Comparison of ENCODE assay signal across 8 mouse cellular contexts in genomic region chr2:44952830-44953422, GRCm38 (mm10). TPM values are rescaled to one million over a fixed set of nuclear protein-coding genes. Genes with fewer than 3 reads are reported as not detected.
DNase-seq lines count a peak whose midpoint lies in the region; ATAC-seq and TF ChIP-seq lines count a peak whose summit lies in the region.

No protein-coding gene starts in this region.

- H3K9me3 ChIP-seq in forebrain, embryonic 10.5 days, result no peaks in the 10 kb centered on the region
- H3K9me3 ChIP-seq in forebrain, embryonic 11.5 days (ENCODE audit: control insufficient read depth, low read length), result no peaks in the 10 kb centered on the region
- no peaks in the 10 kb centered on the region for H3K9me3 ChIP-seq in heart, postnatal 0 days (replicated peaks; ENCODE audit: control insufficient read depth, low read length)
- H3K9me3 ChIP-seq in liver, embryonic 14.5 days (ENCODE audit: control insufficient read depth, low read length), result no peaks in the 10 kb centered on the region

- 32% methylated on average over 6 of the region's 6 CpGs for WGBS in forebrain, embryonic 10.5 days
- WGBS in forebrain, embryonic 11.5 days, result 33% methylated on average over 6 of the region's 6 CpGs
- WGBS in heart, postnatal 0 days, result 38% methylated on average over 6 of the region's 6 CpGs
- 12% methylated on average over 6 of the region's 6 CpGs for WGBS in liver, embryonic 14.5 days (ENCODE audit: insufficient replicate concordance)

- no peak overlapping the region for H3K4me3 ChIP-seq in forebrain, embryonic 10.5 days
- no peak overlapping the region for H3K4me3 ChIP-seq in forebrain, embryonic 11.5 days (ENCODE audit: low read depth, low read length)
- H3K4me3 ChIP-seq in heart, postnatal 0 days (ENCODE audit: low read depth, low read length), result no peak overlapping the region
- H3K4me3 ChIP-seq in liver, embryonic 14.5 days (ENCODE audit: insufficient read depth in 1 of 2, low read depth in 2 of 2, low read length in 2 of 2), result no peak overlapping the region

- no peak for ATAC-seq in forebrain, embryonic 11.5 days (replicated peaks; ENCODE audit: low FRiP score)
- ATAC-seq in heart, postnatal 0 days (ENCODE audit: insufficient read depth, low read depth), result peak; percentile 82; the same call in 1 of the 2 replicates
- peak; percentile 69; the same call in 1 of the 2 replicates for ATAC-seq in liver, embryonic 14.5 days (ENCODE audit: insufficient read depth)

- H3K9ac ChIP-seq in forebrain, embryonic 11.5 days (ENCODE audit: low read length), result no peak overlapping the region
- H3K9ac ChIP-seq in heart, postnatal 0 days (replicated peaks; ENCODE audit: low read depth, low read length), result no peak overlapping the region
- 0 out of 2 replicates have a peak overlapping the region, but pooled peaks have one; percentile 19 for H3K9ac ChIP-seq in liver, embryonic 14.5 days (replicated peaks)

- no peaks in the 10 kb centered on the region for H3K27me3 ChIP-seq in forebrain, embryonic 10.5 days (ENCODE audit: poor library complexity, severe bottlenecking)
- no peaks in the 10 kb centered on the region for H3K27me3 ChIP-seq in forebrain, embryonic 11.5 days (ENCODE audit: control insufficient read depth, insufficient read depth, low read length)
- no peaks in the 10 kb centered on the region for H3K27me3 ChIP-seq in heart, postnatal 0 days (ENCODE audit: control insufficient read depth, insufficient read depth, low read length)
- H3K27me3 ChIP-seq in liver, embryonic 14.5 days (ENCODE audit: control insufficient read depth, insufficient read depth, low read length), result no peaks in the 10 kb centered on the region

- TF ChIP-seq POLR2A in brain, embryonic 14.5 days (IDR thresholded peaks at IDR 0.05; ENCODE audit: borderline replicate concordance, extremely low read depth, insufficient read depth, insufficient read length, poor library complexity, severe bottlenecking), result no peak

- intact Hi-C loops in gastrocnemius, postnatal 36 days (cut with DNase I), result no loop called here

- H3K27ac ChIP-seq in forebrain, embryonic 10.5 days, result 0 out of 2 replicates have a peak overlapping the region, but pooled peaks have one; percentile 35
- H3K27ac ChIP-seq in forebrain, embryonic 11.5 days (ENCODE audit: low read depth, low read length), result no peak overlapping the region
- peak overlapping the region; percentile 56 for H3K27ac ChIP-seq in heart, postnatal 0 days (ENCODE audit: low read depth)
- H3K27ac ChIP-seq in liver, embryonic 14.5 days, result peak overlapping the region; percentile 49

- no peak for TF ChIP-seq EP300 in heart, postnatal 0 days (IDR thresholded peaks at IDR 0.05; ENCODE audit: low read depth)
- TF ChIP-seq EP300 in liver, embryonic 14.5 days (IDR thresholded peaks at IDR 0.05; ENCODE audit: low read depth), result no peak

- no peaks in the 10 kb centered on the region for H3K36me3 ChIP-seq in forebrain, embryonic 10.5 days (replicated peaks)
- H3K36me3 ChIP-seq in forebrain, embryonic 11.5 days (ENCODE audit: control insufficient read depth, insufficient read depth, low read length), result no peaks in the 10 kb centered on the region
- no peaks in the 10 kb centered on the region for H3K36me3 ChIP-seq in heart, postnatal 0 days (replicated peaks; ENCODE audit: control insufficient read depth, insufficient read depth, low read length)
- H3K36me3 ChIP-seq in liver, embryonic 14.5 days (replicated peaks; ENCODE audit: control insufficient read depth, insufficient read depth, low read depth), result no peaks in the 10 kb centered on the region

- TF ChIP-seq CTCF in brain, embryonic 14.5 days (IDR thresholded peaks at IDR 0.05; ENCODE audit: borderline replicate concordance, extremely low read depth, insufficient read depth, insufficient read length), result no peak
- no peak for TF ChIP-seq CTCF in heart, postnatal 0 days (IDR thresholded peaks at IDR 0.05; ENCODE audit: low read depth)
- TF ChIP-seq CTCF in liver, embryonic 14.5 days (IDR thresholded peaks at IDR 0.05; ENCODE audit: low read depth), result no peak

- H3K4me2 ChIP-seq in forebrain, embryonic 11.5 days (ENCODE audit: low read depth, low read length, severe bottlenecking), result no peak overlapping the region
- no peak overlapping the region for H3K4me2 ChIP-seq in heart, postnatal 0 days (ENCODE audit: low read depth, low read length)
- H3K4me2 ChIP-seq in liver, embryonic 14.5 days (ENCODE audit: low read depth), result peak overlapping the region; percentile 40

- DNase-seq in forebrain, embryonic 10.5 days (ENCODE audit: extremely low spot score, low spot score), result no peak
- DNase-seq in forebrain, embryonic 11.5 days (ENCODE audit: low spot score), result no peak
- peak; percentile 31 for DNase-seq in brain, embryonic 14.5 days (ENCODE audit: low read depth)
- peak; percentile 55 for DNase-seq in heart, postnatal 0 days (ENCODE audit: low spot score)
- DNase-seq in liver, embryonic 14.5 days (ENCODE audit: low read depth in 3 of 3, low spot score in 3 of 3), result no peak
- no peak for DNase-seq in frontal cortex, postnatal 14 days (ENCODE audit: low spot score in 2 of 2)
- no peak for DNase-seq in gastrocnemius, postnatal 36 days
- DNase-seq in layer of hippocampus, postnatal 10 days (ENCODE audit: low spot score in 2 of 2), result no peak

- peaks cover 17% of the 10 kb centered on the region for H3K4me1 ChIP-seq in forebrain, embryonic 10.5 days
- H3K4me1 ChIP-seq in forebrain, embryonic 11.5 days (replicated peaks; ENCODE audit: control insufficient read depth, insufficient read depth, low read length), result peaks cover 2% of the 10 kb centered on the region; the same call in 1 of the 2 replicates
- peaks cover 15% of the 10 kb centered on the region for H3K4me1 ChIP-seq in heart, postnatal 0 days (ENCODE audit: control insufficient read depth, insufficient read depth)
- peaks cover 31 to 32% of the 10 kb centered on the region in 2 experiments for H3K4me1 ChIP-seq in liver, embryonic 14.5 days (replicated peaks; ENCODE audit: control insufficient read depth in 2 of 2, insufficient read depth in 2 of 2, low read length in 1 of 2)

RNA-seq across cellular contexts. Expression of gene Gtdc1, which starts 25.5 kb away (rescaled TPM):
- polyA plus RNA-seq in forebrain, embryonic 10.5 days (2016; fragmentation: Nextera tagmentation; extraction: Ambion mirVana), result 12.0 and 12.3 TPM in 2 replicates
- polyA plus RNA-seq in forebrain, embryonic 11.5 days (2014; fragmentation: Nextera tagmentation; extraction: Ambion mirVana), result 14.1 and 15.9 TPM in 2 replicates
- 34.8 and 36.2 TPM in 2 replicates for polyA plus RNA-seq in brain, embryonic 14.5 days (2012; rRNA removed)
- total RNA-seq in heart, postnatal 0 days (2014; rRNA removed; ENCODE audit: low replicate concordance), result 13.9 and 16.3 TPM in 2 replicates
- polyA plus RNA-seq in heart, postnatal 0 days (2015; fragmentation: Nextera tagmentation; extraction: Ambion mirVana), result 11.1 and 11.9 TPM in 2 replicates
- 3.3 and 5.8 TPM in 2 replicates for polyA plus RNA-seq in liver, embryonic 14.5 days (2012; rRNA removed)
- polyA plus RNA-seq in liver, embryonic 14.5 days (2014; fragmentation: Nextera tagmentation; extraction: Ambion mirVana), result 3.6 and 4.2 TPM in 2 replicates
- total RNA-seq in gastrocnemius, postnatal 36 days (2021), result 10 to 100 TPM; 22.9 to 28.9 TPM
- 10 to 100 TPM; 66.2 to 78.7 TPM for total RNA-seq in layer of hippocampus, postnatal 10 days (2021)

Comparison
In these comparisons a context has a peak if more than half of its experiments do, and no peak if none do; other contexts are left out.
1. DNase-seq: peak in brain, embryonic 14.5 days (single experiment) and heart, postnatal 0 days (single experiment); none in forebrain, embryonic 10.5 days (single experiment), forebrain, embryonic 11.5 days (single experiment), liver, embryonic 14.5 days (0 of 3), frontal cortex, postnatal 14 days (0 of 2), gastrocnemius, postnatal 36 days (0 of 2) and layer of hippocampus, postnatal 10 days (0 of 2).